Mouse (Mus musculus): ENCODE data around the gene Cdh22. TPM values are rescaled to one million over a fixed set of nuclear protein-coding genes. Genes with fewer than 3 reads are reported as not detected.

Gene Cdh22
- polyA plus RNA-seq, 1 experiment from 2014 or later = not detected

DNA sequence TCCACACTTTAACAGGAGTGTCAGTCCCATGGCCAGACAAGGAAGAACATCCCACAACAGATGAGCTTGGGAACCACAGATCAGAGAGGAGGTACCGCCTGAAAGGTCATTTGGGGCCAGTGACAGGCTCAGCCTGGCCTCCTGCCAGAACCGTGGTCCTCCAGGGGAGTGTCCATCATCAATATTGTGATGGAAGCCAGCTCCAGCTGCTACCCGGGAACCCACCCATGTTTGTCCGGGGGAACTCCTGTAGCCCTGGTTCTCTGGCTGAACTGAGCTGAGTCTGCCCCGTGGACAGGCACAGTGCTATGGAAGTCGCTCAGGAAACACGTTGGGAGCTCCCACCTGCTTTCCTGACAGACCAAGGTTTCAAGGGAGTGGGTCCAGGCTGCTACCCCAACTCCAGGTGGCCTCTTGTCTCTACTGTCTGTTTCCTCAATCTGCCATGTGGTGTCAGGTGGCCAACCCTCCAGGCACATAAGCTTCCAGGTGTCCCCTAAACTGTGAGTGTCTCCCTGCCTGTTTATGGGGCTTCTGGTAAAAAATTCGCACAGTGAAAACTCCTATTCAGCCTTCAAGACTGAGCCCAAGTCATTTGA lies 14.2 kb downstream of the Cdh22 start:
- no peaks in the 10 kb centered on the region for H3K4me1 ChIP-seq (ENCODE audit: control insufficient read depth, low read depth, low read length)
- 41% methylated on average over 8 of the region's 8 CpGs for WGBS (ENCODE audit: insufficient replicate concordance)
- no peak overlapping the region for H3K9ac ChIP-seq (ENCODE audit: low read depth, low read length)
- no peaks in the 10 kb centered on the region for H3K36me3 ChIP-seq (ENCODE audit: control insufficient read depth, insufficient read depth)
- no peak for ATAC-seq (ENCODE audit: low read depth)
- no peaks in the 10 kb centered on the region for H3K9me3 ChIP-seq (replicated peaks; ENCODE audit: control insufficient read depth, low read length)
- no peak overlapping the region for H3K4me3 ChIP-seq (ENCODE audit: low read depth, low read length)
- H3K27me3 ChIP-seq (ENCODE audit: control insufficient read depth, insufficient read depth, low read depth, low read length) = peaks cover 29% of the 10 kb centered on the region
- H3K27ac ChIP-seq (ENCODE audit: low read length) = no peak overlapping the region
- H3K4me2 ChIP-seq (ENCODE audit: low read depth, low read length) = no peak overlapping the region

DNA sequence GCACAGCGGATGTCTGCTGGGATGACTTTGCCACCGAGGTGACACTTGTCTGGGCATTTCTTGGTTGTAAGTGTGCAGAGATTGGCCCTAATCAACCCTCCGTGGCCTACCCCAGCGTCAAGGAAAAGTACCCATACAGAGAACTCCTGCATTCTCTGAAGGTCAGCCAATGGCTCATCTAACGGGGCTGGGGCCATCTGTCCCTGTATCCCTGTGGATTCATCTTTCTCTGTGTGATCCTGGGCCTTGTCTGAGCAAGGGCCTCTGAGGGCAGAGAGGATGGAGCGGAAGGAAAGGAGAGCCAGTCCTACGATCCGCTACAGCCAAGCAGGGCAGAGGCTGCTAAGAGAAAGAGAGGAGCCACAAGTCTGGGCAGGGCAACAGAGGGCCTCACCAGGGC lies 15.7 kb downstream of the Cdh22 start:
- peaks cover 41% of the 10 kb centered on the region for H3K27me3 ChIP-seq (ENCODE audit: control insufficient read depth, insufficient read depth, low read depth, low read length)
- H3K27ac ChIP-seq (ENCODE audit: low read length) = no peak overlapping the region
- no peaks in the 10 kb centered on the region for H3K36me3 ChIP-seq (ENCODE audit: control insufficient read depth, insufficient read depth)
- H3K4me3 ChIP-seq (ENCODE audit: low read depth, low read length) = no peak overlapping the region
- H3K9me3 ChIP-seq (replicated peaks; ENCODE audit: control insufficient read depth, low read length) = no peaks in the 10 kb centered on the region
- H3K4me1 ChIP-seq (ENCODE audit: control insufficient read depth, low read depth, low read length) = no peaks in the 10 kb centered on the region
- no peak overlapping the region for H3K9ac ChIP-seq (ENCODE audit: low read depth, low read length)
- no peak for ATAC-seq (ENCODE audit: low read depth)
- WGBS (ENCODE audit: insufficient replicate concordance) = 71% methylated on average over 8 of the region's 8 CpGs
- no peak overlapping the region for H3K4me2 ChIP-seq (ENCODE audit: low read depth, low read length)

DNA sequence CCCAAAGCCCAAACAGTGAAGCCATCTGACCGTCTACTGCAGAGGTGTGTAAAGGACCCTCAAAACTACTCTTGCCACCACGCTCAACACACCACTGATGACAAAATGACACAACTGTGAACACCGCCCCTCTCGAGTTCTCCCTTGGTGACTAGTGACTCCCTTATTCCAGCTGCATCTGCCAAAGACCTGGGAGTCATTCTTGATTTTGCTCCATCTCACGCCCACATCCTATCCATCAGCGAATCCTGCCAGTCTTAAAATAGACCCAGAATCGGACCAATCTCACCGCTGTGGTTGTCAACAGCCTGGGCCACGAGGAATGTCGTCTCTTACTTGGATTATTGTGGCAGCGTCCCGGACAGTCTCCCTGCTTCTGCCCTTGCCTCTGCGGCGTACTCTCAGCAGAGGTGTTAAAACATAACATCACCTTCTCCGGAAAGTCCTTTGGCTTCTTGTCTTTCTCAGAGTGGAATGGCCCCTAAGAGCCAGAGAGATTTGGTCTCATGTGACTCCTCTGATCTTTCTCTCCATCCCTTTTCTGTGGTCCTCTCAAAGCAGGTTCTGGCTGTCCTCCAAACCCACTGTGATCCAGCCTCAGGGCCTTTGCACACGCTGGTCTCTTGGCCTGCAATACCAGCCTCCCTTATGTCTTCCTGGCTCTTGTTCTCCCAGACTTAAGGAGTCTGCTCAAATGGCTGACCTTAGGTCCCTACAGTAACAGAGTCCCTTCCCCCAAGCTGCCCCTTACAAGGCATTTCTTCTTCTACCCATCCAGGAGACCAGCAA lies 17.1 kb downstream of the Cdh22 start:
- Histone ChIP-seq H3K36me3 (ENCODE audit: control insufficient read depth, insufficient read depth) (no peaks in the 10 kb centered on the region), H3K9ac (ENCODE audit: low read depth, low read length) (no peak overlapping the region), H3K27me3 (ENCODE audit: control insufficient read depth, insufficient read depth, low read depth, low read length) (peaks cover 48% of the 10 kb centered on the region), H3K4me1 (ENCODE audit: control insufficient read depth, low read depth, low read length) (no peaks in the 10 kb centered on the region), H3K4me2 (ENCODE audit: low read depth, low read length) (no peak overlapping the region), H3K4me3 (ENCODE audit: low read depth, low read length) (no peak overlapping the region), H3K9me3 (replicated peaks; ENCODE audit: control insufficient read depth, low read length) (no peaks in the 10 kb centered on the region), H3K27ac (ENCODE audit: low read length) (no peak overlapping the region)
- WGBS (ENCODE audit: insufficient replicate concordance) = 71% methylated on average over 16 of the region's 16 CpGs
- no peak for ATAC-seq (ENCODE audit: low read depth)

DNA sequence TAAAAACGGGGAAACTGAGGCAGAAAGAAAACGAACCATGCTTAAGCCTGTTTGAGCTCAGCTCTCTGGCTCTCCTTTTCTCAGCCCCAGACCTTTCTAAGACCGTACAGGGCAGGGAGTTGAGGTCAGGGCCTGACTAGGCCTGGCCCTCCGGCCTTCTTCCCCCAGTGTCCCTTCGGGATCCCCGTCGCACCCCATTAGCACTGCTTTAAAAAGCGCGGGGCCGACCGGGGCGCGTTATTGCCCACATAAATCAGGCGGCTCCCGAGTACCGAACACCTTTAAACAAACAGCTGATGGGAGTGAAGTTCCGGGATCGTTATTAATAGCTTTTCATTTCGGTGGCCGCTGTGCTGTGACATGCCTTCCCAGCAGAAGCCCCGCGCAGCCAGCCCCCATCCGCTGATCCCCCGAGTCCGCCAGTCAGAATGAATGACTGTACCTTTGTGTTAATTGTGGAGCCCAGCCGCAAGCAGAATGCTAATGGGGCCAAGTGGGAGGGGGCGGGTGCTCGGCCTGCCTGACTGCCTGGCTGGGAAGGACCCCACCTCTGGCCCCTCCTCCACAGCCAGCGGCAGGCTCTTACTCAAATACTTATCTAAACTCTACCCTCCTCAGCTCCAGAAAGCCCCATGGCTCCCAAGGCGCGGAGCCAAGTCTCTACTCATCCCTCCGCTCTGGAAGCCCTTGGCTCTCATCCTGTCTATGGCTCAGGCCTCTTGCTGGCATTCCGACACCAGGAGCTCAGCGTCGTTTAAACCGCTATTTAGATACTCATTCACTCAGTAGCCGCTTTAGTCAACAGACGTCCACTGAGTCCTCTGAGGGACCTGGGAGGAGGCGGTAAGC lies 19.3 kb downstream of the Cdh22 start:
- Histone ChIP-seq H3K27me3 (ENCODE audit: control insufficient read depth, insufficient read depth, low read depth, low read length) (peaks cover 60% of the 10 kb centered on the region), H3K4me1 (ENCODE audit: control insufficient read depth, low read depth, low read length) (no peaks in the 10 kb centered on the region), H3K4me2 (ENCODE audit: low read depth, low read length) (no peak overlapping the region), H3K27ac (ENCODE audit: low read length) (no peak overlapping the region), H3K9ac (ENCODE audit: low read depth, low read length) (no peak overlapping the region), H3K4me3 (ENCODE audit: low read depth, low read length) (no peak overlapping the region), H3K36me3 (ENCODE audit: control insufficient read depth, insufficient read depth) (no peaks in the 10 kb centered on the region), H3K9me3 (replicated peaks; ENCODE audit: control insufficient read depth, low read length) (no peaks in the 10 kb centered on the region)
- 5% methylated on average over 39 of the region's 39 CpGs for WGBS (ENCODE audit: insufficient replicate concordance)
- ATAC-seq (ENCODE audit: low read depth) = no peak

DNA sequence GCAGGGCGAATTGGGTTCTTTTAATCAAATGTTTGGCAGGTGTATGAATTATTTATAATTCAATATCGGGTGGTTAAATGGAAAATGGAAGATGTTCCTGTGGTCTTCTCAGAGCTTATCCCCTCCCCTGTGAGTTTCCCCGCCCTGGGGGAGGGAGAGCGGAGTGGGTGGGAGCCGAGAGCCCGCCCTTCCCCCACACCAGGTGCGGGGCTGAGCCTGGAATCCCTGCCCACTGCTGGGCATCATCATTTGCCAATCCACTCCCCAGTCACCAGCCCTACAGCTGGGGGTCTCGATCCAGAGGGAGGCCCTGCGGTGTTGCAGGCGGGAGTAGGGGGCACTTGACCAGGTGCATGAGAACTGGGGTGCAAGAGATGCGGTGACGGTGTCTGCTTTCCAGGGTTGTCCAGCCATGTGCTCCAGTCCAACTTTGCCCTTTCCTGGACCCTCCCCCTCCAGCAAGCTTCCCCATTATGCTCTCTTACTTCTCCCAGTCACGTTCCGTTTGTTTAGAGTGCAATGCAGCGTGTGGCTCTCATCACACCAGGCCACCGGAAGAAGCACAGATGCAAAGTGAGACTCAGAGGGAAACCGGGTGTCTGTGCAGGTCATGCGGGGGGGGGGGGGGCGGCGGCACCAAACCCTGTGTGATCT lies 23.1 kb downstream of the Cdh22 start:
- Histone ChIP-seq H3K36me3 (ENCODE audit: control insufficient read depth, insufficient read depth) (no peaks in the 10 kb centered on the region), H3K4me2 (ENCODE audit: low read depth, low read length) (no peak overlapping the region), H3K27me3 (ENCODE audit: control insufficient read depth, insufficient read depth, low read depth, low read length) (peaks cover 68% of the 10 kb centered on the region), H3K27ac (ENCODE audit: low read length) (no peak overlapping the region), H3K4me3 (ENCODE audit: low read depth, low read length) (no peak overlapping the region), H3K4me1 (ENCODE audit: control insufficient read depth, low read depth, low read length) (no peaks in the 10 kb centered on the region), H3K9me3 (replicated peaks; ENCODE audit: control insufficient read depth, low read length) (no peaks in the 10 kb centered on the region), H3K9ac (ENCODE audit: low read depth, low read length) (no peak overlapping the region)
- 2% methylated on average over 17 of the region's 20 CpGs for WGBS (ENCODE audit: insufficient replicate concordance)
- ATAC-seq (ENCODE audit: low read depth) = no peak

- H3K4me3 ChIP-seq (ENCODE audit: low read depth, low read length) = no peak overlapping the region
- ATAC-seq (ENCODE audit: low read depth) = no peak
- H3K4me2 ChIP-seq (ENCODE audit: low read depth, low read length) = no peak overlapping the region
- H3K27me3 ChIP-seq (ENCODE audit: control insufficient read depth, insufficient read depth, low read depth, low read length) = peaks cover 62% of the 10 kb centered on the region
- H3K4me1 ChIP-seq (ENCODE audit: control insufficient read depth, low read depth, low read length) = no peaks in the 10 kb centered on the region
- no peak overlapping the region for H3K9ac ChIP-seq (ENCODE audit: low read depth, low read length)
- H3K36me3 ChIP-seq (ENCODE audit: control insufficient read depth, insufficient read depth) = no peaks in the 10 kb centered on the region
- no peak overlapping the region for H3K27ac ChIP-seq (ENCODE audit: low read length)
- 2% methylated on average over 15 of the region's 15 CpGs for WGBS (ENCODE audit: insufficient replicate concordance)
- no peaks in the 10 kb centered on the region for H3K9me3 ChIP-seq (replicated peaks; ENCODE audit: control insufficient read depth, low read length)
Measured at GRCm38 (mm10) chr2:165210948-165211347, 23.7 kb downstream of the Cdh22 start.

GRCm38 (mm10) chr2:165207689-165208088 lies 27.0 kb downstream of the Cdh22 start:
- H3K4me1 ChIP-seq (ENCODE audit: control insufficient read depth, low read depth, low read length) = no peaks in the 10 kb centered on the region
- no peaks in the 10 kb centered on the region for H3K36me3 ChIP-seq (ENCODE audit: control insufficient read depth, insufficient read depth)
- no peaks in the 10 kb centered on the region for H3K9me3 ChIP-seq (replicated peaks; ENCODE audit: control insufficient read depth, low read length)
- no peak for ATAC-seq (ENCODE audit: low read depth)
- H3K9ac ChIP-seq (ENCODE audit: low read depth, low read length) = no peak overlapping the region
- no peak overlapping the region for H3K4me2 ChIP-seq (ENCODE audit: low read depth, low read length)
- H3K27me3 ChIP-seq (ENCODE audit: control insufficient read depth, insufficient read depth, low read depth, low read length) = peaks cover 34% of the 10 kb centered on the region
- H3K4me3 ChIP-seq (ENCODE audit: low read depth, low read length) = no peak overlapping the region
- H3K27ac ChIP-seq (ENCODE audit: low read length) = no peak overlapping the region
- 53% methylated on average over 11 of the region's 11 CpGs for WGBS (ENCODE audit: insufficient replicate concordance)

DNA sequence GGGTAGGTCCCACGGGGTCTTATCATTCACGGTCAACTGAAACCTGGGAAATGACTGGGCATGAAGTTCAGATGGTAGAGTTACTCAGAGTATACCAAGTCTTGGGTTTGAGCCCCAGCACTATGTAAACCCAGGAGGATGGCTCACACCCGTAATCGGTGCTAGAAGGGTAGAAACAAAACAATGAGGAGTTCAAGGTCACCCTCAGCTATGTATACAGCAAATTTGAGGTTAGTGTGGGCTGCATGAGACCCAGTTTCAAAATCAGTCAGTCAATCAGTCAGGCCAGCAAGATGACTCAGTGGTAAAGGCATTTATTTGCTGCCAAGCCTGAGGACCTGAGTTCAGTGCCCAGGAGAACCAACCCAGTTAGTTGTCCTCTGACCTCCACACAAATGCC lies 27.6 kb downstream of the Cdh22 start:
- H3K27me3 ChIP-seq (ENCODE audit: control insufficient read depth, insufficient read depth, low read depth, low read length) = peaks cover 32% of the 10 kb centered on the region

More for the DNA sequence above, 27.6 kb downstream of the Cdh22 start:
- no peaks in the 10 kb centered on the region for H3K36me3 ChIP-seq (ENCODE audit: control insufficient read depth, insufficient read depth)
- no peak overlapping the region for H3K27ac ChIP-seq (ENCODE audit: low read length)
- ATAC-seq (ENCODE audit: low read depth) = no peak
- H3K9me3 ChIP-seq (replicated peaks; ENCODE audit: control insufficient read depth, low read length) = no peaks in the 10 kb centered on the region
- H3K9ac ChIP-seq (ENCODE audit: low read depth, low read length) = no peak overlapping the region
- WGBS (ENCODE audit: insufficient replicate concordance) = 51% methylated on average over 4 of the region's 4 CpGs
- H3K4me3 ChIP-seq (ENCODE audit: low read depth, low read length) = no peak overlapping the region
- no peak overlapping the region for H3K4me2 ChIP-seq (ENCODE audit: low read depth, low read length)
- H3K4me1 ChIP-seq (ENCODE audit: control insufficient read depth, low read depth, low read length) = no peaks in the 10 kb centered on the region; the same call in 1 of the 2 replicates
